8 mouse cellular contexts compared by ENCODE assay signal in the genomic region with DNA sequence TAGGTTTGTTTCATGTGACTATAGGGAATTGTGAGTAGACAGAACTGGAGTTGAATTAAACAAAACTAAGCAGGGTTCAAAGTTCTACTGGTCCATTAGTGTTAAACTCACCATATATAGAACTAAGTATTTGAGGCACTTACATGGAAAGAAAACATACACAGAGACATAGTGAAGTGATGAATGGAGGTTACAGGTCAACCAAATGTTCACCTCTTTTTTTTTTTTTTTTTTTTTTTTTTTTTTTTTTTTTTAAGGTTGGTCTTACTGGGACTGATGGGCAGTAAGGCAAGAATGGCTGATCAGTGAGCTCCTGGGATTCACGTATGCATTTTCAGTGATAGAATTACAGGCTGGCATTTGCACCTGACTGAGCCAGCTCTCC. TPM values are rescaled to one million over a fixed set of nuclear protein-coding genes. Genes with fewer than 3 reads are reported as not detected.
DNase-seq lines count a peak whose midpoint lies in the region; ATAC-seq and TF ChIP-seq lines count a peak whose summit lies in the region.

No protein-coding gene starts in this region.

- no peak; the same call in 1 of the 2 replicates for ATAC-seq in forebrain, embryonic 14.5 days
- ATAC-seq in liver, embryonic 15.5 days (ENCODE audit: insufficient read depth) = no peak; the same call in 1 of the 2 replicates

- TF ChIP-seq RAD21 in CH12.LX (IDR thresholded peaks at IDR 0.05; ENCODE audit: low read depth, low read length) = no peak

- H3K4me3 ChIP-seq in heart, embryonic 10.5 days = peak overlapping the region; percentile 88
- H3K4me3 ChIP-seq in CH12.LX (replicated peaks in 1 of 3; ENCODE audit: low read depth in 2 of 3, low read length in 2 of 3, poor library complexity in 1 of 3) = peak overlapping the region; percentile 81 to 97 (median 87)
- H3K4me3 ChIP-seq in forebrain, embryonic 14.5 days (ENCODE audit: low read depth, low read length) = peak overlapping the region; percentile 59
- H3K4me3 ChIP-seq in liver, embryonic 15.5 days (replicated peaks) = peak overlapping the region; percentile 84

- H3K4me1 ChIP-seq in heart, embryonic 10.5 days = peaks cover 17% of the 10 kb centered on the region
- H3K4me1 ChIP-seq in CH12.LX (ENCODE audit: control insufficient read depth in 1 of 2, insufficient read depth in 2 of 2) = peaks cover 6 to 43% of the 10 kb centered on the region in 2 experiments; a peak in 3 of 4 replicates
- peaks cover 4% of the 10 kb centered on the region for H3K4me1 ChIP-seq in forebrain, embryonic 14.5 days (ENCODE audit: control insufficient read depth, insufficient read depth, low read length)
- H3K4me1 ChIP-seq in liver, embryonic 15.5 days (replicated peaks) = peaks cover 40% of the 10 kb centered on the region

- TF ChIP-seq EP300 in CH12.LX (IDR thresholded peaks at IDR 0.05; ENCODE audit: low read length) = no peak; the same call in 1 of the 2 replicates

- peaks cover 34% of the 10 kb centered on the region for H3K79me2 ChIP-seq in CH12.LX (replicated peaks; ENCODE audit: control insufficient read depth, extremely low read depth, insufficient read depth, poor library complexity, severe bottlenecking)

- no peaks in the 10 kb centered on the region for H3K9me3 ChIP-seq in heart, embryonic 10.5 days
- H3K9me3 ChIP-seq in CH12.LX (replicated peaks; ENCODE audit: low read length) = no peaks in the 10 kb centered on the region
- no peaks in the 10 kb centered on the region for H3K9me3 ChIP-seq in forebrain, embryonic 14.5 days (replicated peaks; ENCODE audit: control insufficient read depth, low read length)
- no peaks in the 10 kb centered on the region for H3K9me3 ChIP-seq in liver, embryonic 15.5 days (replicated peaks)

- dilution Hi-C loops in CH12.LX (cut with MboI; ENCODE audit: extremely low pct_ligation_motif_present, extremely low pct_unique_long_range_greater_than_20kb, low sequenced_read_pairs) = no loop called here

- 68% methylated on average over 1 of the region's 1 CpGs for WGBS in heart, embryonic 10.5 days
- WGBS in forebrain, embryonic 14.5 days = 64% methylated on average over 1 of the region's 1 CpGs
- 70% methylated on average over 1 of the region's 1 CpGs for WGBS in liver, embryonic 15.5 days (ENCODE audit: insufficient replicate concordance)

- in situ Hi-C loops in CH12.LX (cut with MboI; ENCODE audit: low pct_ligation_motif_present, low pct_unique_long_range_greater_than_20kb, low sequenced_read_pairs) = no loop called here

- no peak for TF ChIP-seq CTCF in CH12.LX (conservative IDR thresholded peaks at IDR 0.05 in 1 of 2, IDR thresholded peaks at IDR 0.05 in 1 of 2; ENCODE audit: low read depth in 2 of 2, low read length in 2 of 2)

- DNase-seq in heart, embryonic 10.5 days (ENCODE audit: low spot score) = no peak
- no peak for DNase-seq in heart, adult 8-10 months (ENCODE audit: low spot score)
- no peak for DNase-seq in CH12.LX (ENCODE audit: extremely low read depth)
- no peak for DNase-seq in forebrain, embryonic 14.5 days (ENCODE audit: low spot score)
- no peak for DNase-seq in urinary bladder, postnatal 4 days (ENCODE audit: low spot score in 2 of 2)
- no peak for DNase-seq in right cerebral cortex, adult 2 months (ENCODE audit: low spot score in 2 of 2)
- no peak for DNase-seq in cerebellum, postnatal 14 days

- H3K27me3 ChIP-seq in heart, embryonic 10.5 days (ENCODE audit: insufficient read depth, poor library complexity, severe bottlenecking) = no peaks in the 10 kb centered on the region
- H3K27me3 ChIP-seq in CH12.LX (replicated peaks) = no peaks in the 10 kb centered on the region
- H3K27me3 ChIP-seq in forebrain, embryonic 14.5 days (replicated peaks; ENCODE audit: control insufficient read depth, insufficient read depth, low read length) = no peaks in the 10 kb centered on the region
- no peaks in the 10 kb centered on the region for H3K27me3 ChIP-seq in liver, embryonic 15.5 days

- H3K27ac ChIP-seq in heart, embryonic 10.5 days = peak overlapping the region; percentile 87; the same call in 1 of the 2 replicates
- no peak overlapping the region for H3K27ac ChIP-seq in CH12.LX (ENCODE audit: insufficient read depth, low read depth)
- H3K27ac ChIP-seq in forebrain, embryonic 14.5 days (ENCODE audit: low read depth, low read length) = no peak overlapping the region
- H3K27ac ChIP-seq in liver, embryonic 15.5 days (replicated peaks) = peak overlapping the region; percentile 92

- H3K9ac ChIP-seq in CH12.LX (ENCODE audit: insufficient read depth, low read depth) = no peak overlapping the region
- H3K9ac ChIP-seq in forebrain, embryonic 14.5 days (ENCODE audit: low read length) = peak overlapping the region; percentile 69
- H3K9ac ChIP-seq in liver, embryonic 15.5 days = peak overlapping the region; percentile 83

- H3K4me2 ChIP-seq in CH12.LX (ENCODE audit: insufficient read depth, low read depth, poor library complexity, severe bottlenecking) = peak overlapping the region; percentile 48
- peak overlapping the region; percentile 90 for H3K4me2 ChIP-seq in forebrain, embryonic 14.5 days (ENCODE audit: low read length)
- peak overlapping the region; percentile 82 for H3K4me2 ChIP-seq in liver, embryonic 15.5 days

- TF ChIP-seq POLR2A in CH12.LX (IDR thresholded peaks at IDR 0.05; ENCODE audit: low read depth, low read length) = no peak

- peaks cover 18% of the 10 kb centered on the region for H3K36me3 ChIP-seq in heart, embryonic 10.5 days
- H3K36me3 ChIP-seq in CH12.LX (replicated peaks in 1 of 2; ENCODE audit: control insufficient read depth in 1 of 2, insufficient read depth in 1 of 2, low read length in 1 of 2) = peaks cover 15 to 46% of the 10 kb centered on the region in 2 experiments
- H3K36me3 ChIP-seq in forebrain, embryonic 14.5 days (ENCODE audit: control insufficient read depth, insufficient read depth, low read length) = peaks cover 12% of the 10 kb centered on the region
- peaks cover 19% of the 10 kb centered on the region; the same call in 1 of the 2 replicates for H3K36me3 ChIP-seq in liver, embryonic 15.5 days (replicated peaks)

TF ChIP-seq in CH12.LX, 34 proteins besides CTCF, POLR2A, EP300 and RAD21:
- TF ChIP-seq SIN3A (IDR thresholded peaks at IDR 0.05; ENCODE audit: low read length) = no peak
- peak; percentile 91 for TF ChIP-seq ZNF384 (IDR thresholded peaks at IDR 0.05; ENCODE audit: low read depth, low read length)

RNA-seq across cellular contexts. Expression of gene Anxa7, which starts 0.3 kb away (rescaled TPM):
- 36.6 and 38.5 TPM in 2 replicates for polyA plus RNA-seq in heart, embryonic 10.5 days (2016; fragmentation: Nextera tagmentation; extraction: Ambion mirVana)
- 10 to 100 TPM; 49.3 to 61.6 (median 56.0) TPM for total RNA-seq in heart, adult 8-10 months (2022)
- 60.2 and 63.3 TPM in 2 replicates for total RNA-seq in CH12.LX (2012; rRNA removed)
- 89.2 and 91.9 TPM in 2 replicates for total RNA-seq in CH12.LX (2014; rRNA removed)
- 83.8 and 99.3 TPM in 2 replicates for polyA plus RNA-seq in CH12.LX (2012; ENCODE audit: insufficient read length, low read depth)
- 12.3 and 14.8 TPM in 2 replicates for polyA plus RNA-seq in forebrain, embryonic 14.5 days (2014; fragmentation: Nextera tagmentation; extraction: Ambion mirVana)
- polyA plus RNA-seq in liver, embryonic 15.5 days (2015; fragmentation: Nextera tagmentation; extraction: Ambion mirVana) = 41.2 and 41.5 TPM in 2 replicates

RNA-seq across cellular contexts. Expression of gene Mss51, which starts 16.5 kb away (rescaled TPM):
- 0.64 and 0.65 TPM in 2 replicates for polyA plus RNA-seq in heart, embryonic 10.5 days (2016; fragmentation: Nextera tagmentation; extraction: Ambion mirVana)
- under 1 TPM; 0.31 to 0.65 (median 0.38) TPM for total RNA-seq in heart, adult 8-10 months (2022)
- total RNA-seq in CH12.LX (2012; rRNA removed) = 0.59 and 0.63 TPM in 2 replicates
- total RNA-seq in CH12.LX (2014; rRNA removed) = 0.45 and 0.47 TPM in 2 replicates
- 1.1 and 1.5 TPM in 2 replicates for polyA plus RNA-seq in CH12.LX (2012; ENCODE audit: insufficient read length, low read depth)
- polyA plus RNA-seq in forebrain, embryonic 14.5 days (2014; fragmentation: Nextera tagmentation; extraction: Ambion mirVana) = 0.20 and 0.30 TPM in 2 replicates
- 0.44 and 0.48 TPM in 2 replicates for polyA plus RNA-seq in liver, embryonic 15.5 days (2015; fragmentation: Nextera tagmentation; extraction: Ambion mirVana)

RNA-seq across cellular contexts. Expression of gene Cfap70, which starts 28.2 kb away (rescaled TPM):
- polyA plus RNA-seq in heart, embryonic 10.5 days (2016; fragmentation: Nextera tagmentation; extraction: Ambion mirVana) = 0.15 and 0.39 TPM in 2 replicates
- not detected for total RNA-seq in heart, adult 8-10 months (2022)
- total RNA-seq in CH12.LX (2012; rRNA removed) (0.04 and 0.08 TPM in 2 replicates), CH12.LX (2014; rRNA removed) (not detected in 2 replicates)
- 0.07 and 0.36 TPM in 2 replicates for polyA plus RNA-seq in CH12.LX (2012; ENCODE audit: insufficient read length, low read depth)
- polyA plus RNA-seq in forebrain, embryonic 14.5 days (2014; fragmentation: Nextera tagmentation; extraction: Ambion mirVana) = 0.98 and 2.7 TPM in 2 replicates
- not detected in 2 replicates for polyA plus RNA-seq in liver, embryonic 15.5 days (2015; fragmentation: Nextera tagmentation; extraction: Ambion mirVana)

Comparison
In these comparisons a context has a peak if more than half of its experiments do, and no peak if none do; other contexts are left out.
1. H3K27ac ChIP-seq: peak in heart, embryonic 10.5 days (single experiment) and liver, embryonic 15.5 days (single experiment); none in CH12.LX (single experiment) and forebrain, embryonic 14.5 days (single experiment).
2. Peak in every context shown above with its lines, with median percentiles within 50 percentile points of each other: H3K4me3 ChIP-seq and H3K4me2 ChIP-seq.